Mouse (Mus musculus): ENCODE results near the gene Plekhg2. TPM values are rescaled to one million over a fixed set of nuclear protein-coding genes. Genes with fewer than 3 reads are reported as not detected.
A peak's percentile ranks its signal among the peaks of the same experiment; 100 is the strongest.
"Not testable (repeated sequence)": the region's sequence is repeated elsewhere in the genome, so short reads cannot be mapped to it uniquely, and the experiment has no call there.

Plekhg2 gene
- polyA plus RNA-seq, 1 experiment from 2014 or later: 78.6 TPM

DNA sequence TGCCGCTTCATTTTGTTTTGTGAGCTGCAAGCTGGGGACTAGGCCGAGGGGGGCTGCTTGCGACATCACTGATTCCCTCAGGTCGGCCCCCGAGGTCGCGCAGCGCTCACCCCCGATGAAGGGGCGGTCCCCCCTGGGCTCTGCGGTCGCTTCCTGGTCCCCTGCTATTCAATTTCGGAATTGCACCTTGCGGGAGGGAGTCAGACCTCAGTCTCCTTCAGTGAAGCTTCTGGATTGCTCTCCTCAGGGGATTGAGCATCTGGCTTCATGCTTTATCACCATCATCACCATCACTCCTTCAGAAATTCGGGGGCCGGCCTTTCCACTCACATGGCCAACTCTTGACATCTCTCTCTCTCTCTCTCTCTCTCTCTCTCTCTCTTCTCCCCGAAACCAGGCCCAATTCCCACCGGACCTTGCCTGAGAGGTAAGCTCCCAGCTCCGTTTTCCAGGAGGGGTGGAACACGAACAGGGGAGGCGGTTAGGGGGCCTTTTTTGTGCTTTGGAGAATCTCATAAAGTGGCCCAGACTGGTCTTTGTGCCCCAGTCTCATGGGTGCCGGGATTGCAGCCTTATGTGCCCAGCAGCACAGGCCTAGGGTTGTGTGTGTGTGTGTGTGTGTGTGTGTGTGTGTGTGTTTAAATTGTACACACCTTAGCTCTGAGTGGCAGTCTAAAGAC is 21.0 kb upstream of the Plekhg2 start:
- WGBS: 7% methylated on average over 22 of the region's 22 CpGs
- ATAC-seq (ENCODE audit: low FRiP score, low read depth): no peak
- Histone ChIP-seq H3K36me3 (peaks cover 52% of the 10 kb centered on the region), H3K9ac (replicated peaks) (peak overlapping the region; percentile 92), H3K9me3 (no peaks in the 10 kb centered on the region), H3K4me3 (peak overlapping the region; percentile 94), H3K27me3 (no peaks in the 10 kb centered on the region), H3K4me2 (replicated peaks) (peak overlapping the region; percentile 97), H3K27ac (replicated peaks) (peak overlapping the region; percentile 80), H3K4me1 (peaks cover 16% of the 10 kb centered on the region)

DNA sequence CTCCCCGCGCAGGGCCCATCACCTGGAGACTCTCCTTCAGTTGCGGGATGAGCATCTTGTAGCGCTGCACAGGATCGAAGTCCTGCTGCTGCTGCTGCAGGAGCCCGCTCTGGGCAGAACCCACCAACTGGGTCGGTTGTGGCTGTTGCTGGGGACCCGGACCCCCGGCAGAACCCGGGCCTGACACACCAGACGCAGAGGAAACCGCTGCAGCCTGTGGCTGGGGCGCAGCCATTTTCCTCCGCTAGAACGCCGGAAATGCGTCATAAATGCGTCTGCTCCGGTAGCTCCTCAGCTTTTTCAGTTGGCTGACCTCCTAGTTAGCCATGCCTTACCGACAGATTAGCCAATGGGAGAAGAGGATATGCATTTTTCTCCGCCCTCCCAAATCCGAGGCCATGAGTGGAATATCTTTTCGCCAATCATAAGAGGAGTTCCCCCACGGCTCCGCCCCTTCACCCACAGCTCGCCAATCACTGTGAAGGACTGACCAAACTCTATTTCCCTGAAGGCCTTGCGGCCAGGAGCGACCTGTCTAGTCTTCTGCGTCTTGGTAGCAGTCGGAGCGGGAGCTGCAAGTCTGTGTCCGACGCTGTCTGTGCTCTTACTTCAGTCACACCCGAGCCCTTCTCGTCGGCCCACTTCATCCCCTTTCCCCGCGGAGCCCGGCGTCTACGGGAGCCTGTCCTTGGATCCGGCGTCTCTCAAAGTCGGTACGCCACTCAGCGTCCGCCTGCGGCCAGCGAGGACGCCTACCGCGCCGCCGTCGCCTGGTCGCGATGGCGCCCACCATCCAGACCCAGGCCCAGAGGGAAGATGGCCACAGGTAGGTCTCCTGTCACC is 20.3 kb upstream of the Plekhg2 start, which contains the start of the genes Med29 and Paf1:
Gene Med29, minus strand, starts transcription at position 280 of the 843 bp plus-strand sequence.
Gene Paf1, plus strand, starts transcription at position 523 of the 843 bp plus-strand sequence.
- no peaks in the 10 kb centered on the region for H3K9me3 ChIP-seq
- peak within 1 kb of the TSS; percentile 92 for H3K9ac ChIP-seq (replicated peaks)
- peaks cover 16% of the 10 kb centered on the region for H3K4me1 ChIP-seq
- under 1% methylated on average over 58 of the region's 58 CpGs for WGBS
- peak; percentile 99 for ATAC-seq (ENCODE audit: low FRiP score, low read depth)
- no peaks in the 10 kb centered on the region for H3K27me3 ChIP-seq
- H3K4me3 ChIP-seq: peak within 1 kb of the TSS; percentile 94
- peak within 1 kb of the TSS; percentile 80 for H3K27ac ChIP-seq (replicated peaks)
- peak within 1 kb of the TSS; percentile 97 for H3K4me2 ChIP-seq (replicated peaks)
- peaks cover 53% of the 10 kb centered on the region for H3K36me3 ChIP-seq

DNA sequence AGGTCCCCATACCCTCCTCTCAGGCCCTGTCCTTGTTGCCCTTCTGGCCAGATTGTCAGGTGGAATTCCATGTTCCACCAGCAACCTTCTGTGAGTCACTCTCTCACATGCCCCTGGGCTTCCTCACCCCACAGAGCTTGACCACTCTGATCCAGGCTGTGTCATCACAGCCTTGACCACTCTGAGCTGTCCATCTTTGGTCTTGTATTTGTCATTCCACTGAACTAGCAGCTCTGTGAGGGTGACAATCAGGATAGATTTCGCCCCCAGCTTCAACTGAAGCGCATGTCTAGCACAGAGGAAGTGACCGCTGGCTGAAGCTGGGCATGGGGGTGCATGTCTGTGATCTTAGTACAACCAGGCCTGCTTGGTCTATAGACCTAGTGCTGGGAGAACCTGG is 17.9 kb upstream of the Plekhg2 start:
- Histone ChIP-seq H3K4me2 (replicated peaks) (no peak overlapping the region), H3K27ac (replicated peaks) (no peak overlapping the region), H3K4me3 (no peak overlapping the region), H3K9me3 (no peaks in the 10 kb centered on the region), H3K4me1 (peaks cover 16% of the 10 kb centered on the region), H3K9ac (replicated peaks) (no peak overlapping the region), H3K27me3 (no peaks in the 10 kb centered on the region), H3K36me3 (peaks cover 47% of the 10 kb centered on the region)
- ATAC-seq (ENCODE audit: low FRiP score, low read depth): no peak
- 97% methylated on average over 3 of the region's 3 CpGs for WGBS

DNA sequence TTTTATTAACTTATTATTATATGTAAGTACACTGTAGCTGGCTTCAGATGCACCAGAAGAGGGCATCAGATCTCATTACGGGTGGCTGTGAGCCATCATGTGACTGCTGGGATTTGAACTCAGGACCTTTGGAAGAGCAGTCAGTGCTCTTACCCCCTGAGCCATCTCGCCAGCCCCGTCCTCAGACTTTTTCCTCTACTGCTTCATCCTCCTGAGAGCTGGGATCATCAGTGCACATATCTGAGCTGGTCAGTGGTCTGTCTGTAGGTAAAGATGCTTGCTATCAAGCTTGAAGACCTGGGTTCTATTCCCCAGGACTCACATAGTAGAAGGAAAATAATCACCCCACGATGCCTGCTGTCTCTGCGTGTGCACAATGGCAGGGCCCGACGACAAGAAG is 15.0 kb upstream of the Plekhg2 start:
- H3K27ac ChIP-seq (replicated peaks); H3K9ac ChIP-seq (replicated peaks); ATAC-seq (ENCODE audit: low FRiP score, low read depth); H3K4me2 ChIP-seq (replicated peaks); H3K4me3 ChIP-seq; H3K9me3 ChIP-seq; H3K27me3 ChIP-seq: not testable (repeated sequence)
- Histone ChIP-seq H3K4me1 (peaks cover 17% of the 10 kb centered on the region), H3K36me3 (peaks cover 44% of the 10 kb centered on the region)
- 90% methylated on average over 7 of the region's 7 CpGs for WGBS

DNA sequence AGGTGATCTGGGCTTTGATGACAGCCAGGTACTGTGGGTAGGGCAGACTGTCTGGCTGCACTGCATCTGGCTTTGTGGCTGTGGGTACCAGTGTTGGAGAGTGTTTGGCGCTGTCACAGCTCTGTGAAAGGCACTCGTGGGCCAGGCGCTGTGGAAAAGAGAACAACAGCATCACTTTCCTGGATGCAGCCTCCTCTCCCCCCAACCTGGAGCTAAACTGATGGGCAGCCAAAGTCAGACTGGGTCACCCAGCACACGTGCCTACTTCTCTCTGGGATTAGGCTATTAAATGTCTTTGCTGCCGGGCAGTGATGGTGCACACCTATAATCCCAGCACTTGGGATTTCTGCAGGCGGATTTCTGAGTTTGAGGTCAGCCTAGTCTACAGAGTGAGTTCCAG is 14.5 kb upstream of the Plekhg2 start:
- not testable (repeated sequence) for ATAC-seq (ENCODE audit: low FRiP score, low read depth); H3K27me3 ChIP-seq; H3K9me3 ChIP-seq; H3K27ac ChIP-seq (replicated peaks); H3K4me2 ChIP-seq (replicated peaks); H3K4me3 ChIP-seq; H3K9ac ChIP-seq (replicated peaks)
- 87% methylated on average over 6 of the region's 6 CpGs for WGBS
- H3K4me1 ChIP-seq: peaks cover 22% of the 10 kb centered on the region
- peaks cover 44% of the 10 kb centered on the region for H3K36me3 ChIP-seq

DNA sequence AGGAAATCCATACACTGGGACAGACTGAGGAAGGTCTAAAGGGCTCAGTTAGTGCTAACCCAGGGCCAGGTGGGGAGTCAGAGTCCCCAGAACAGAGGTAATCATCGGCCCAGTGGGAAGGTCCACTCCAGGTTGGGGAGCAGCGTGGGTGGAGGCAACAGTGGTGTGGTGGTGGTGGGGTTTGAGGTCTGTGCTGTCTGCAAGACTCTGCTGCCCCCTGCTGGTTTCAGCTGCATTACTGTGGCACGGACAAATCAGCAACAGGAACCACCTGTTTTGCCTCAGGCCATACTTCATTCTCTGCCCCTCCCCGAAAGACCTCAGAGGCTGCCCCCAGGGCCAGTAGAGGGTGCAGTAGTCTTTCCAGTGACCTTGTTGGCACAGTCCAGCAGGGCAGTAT is 14.1 kb upstream of the Plekhg2 start:
- WGBS: 29% methylated on average over 4 of the region's 4 CpGs
- ATAC-seq (ENCODE audit: low FRiP score, low read depth): peak; percentile 47; the same call in 1 of the 2 replicates
- Histone ChIP-seq H3K9me3 (no peaks in the 10 kb centered on the region), H3K4me3 (no peak overlapping the region), H3K27me3 (no peaks in the 10 kb centered on the region), H3K36me3 (peaks cover 44% of the 10 kb centered on the region), H3K27ac (replicated peaks) (no peak overlapping the region), H3K9ac (replicated peaks) (no peak overlapping the region), H3K4me1 (peaks cover 22% of the 10 kb centered on the region), H3K4me2 (replicated peaks) (no peak overlapping the region)

DNA sequence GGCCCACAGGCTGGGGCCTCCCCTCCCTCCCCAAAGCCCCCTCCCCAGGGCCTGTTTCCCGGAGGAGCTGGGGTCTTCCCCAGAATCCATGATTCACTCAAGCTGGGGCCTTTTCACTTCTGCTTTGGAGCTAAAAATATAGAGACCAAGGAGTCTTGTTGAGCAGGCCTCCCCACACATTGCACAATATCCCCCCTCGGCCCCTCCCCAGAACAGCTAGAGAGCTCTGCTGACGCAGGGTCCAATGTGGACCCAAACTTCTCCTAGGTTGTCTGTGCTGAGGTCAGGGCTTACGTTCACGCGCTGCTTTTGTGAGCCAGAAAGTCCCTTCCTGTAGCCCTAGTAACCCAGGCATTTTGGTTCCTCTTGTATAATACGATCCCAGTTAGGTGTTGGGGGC is 13.6 kb upstream of the Plekhg2 start:
- no peaks in the 10 kb centered on the region for H3K9me3 ChIP-seq
- H3K9ac ChIP-seq (replicated peaks): no peak overlapping the region
- peaks cover under 1% of the 10 kb centered on the region; the same call in 1 of the 2 replicates for H3K27me3 ChIP-seq
- H3K4me3 ChIP-seq: no peak overlapping the region
- WGBS: 87% methylated on average over 7 of the region's 7 CpGs
- H3K4me1 ChIP-seq: peaks cover 23% of the 10 kb centered on the region
- H3K27ac ChIP-seq (replicated peaks): no peak overlapping the region
- H3K36me3 ChIP-seq: peaks cover 44% of the 10 kb centered on the region
- no peak overlapping the region for H3K4me2 ChIP-seq (replicated peaks)
- no peak for ATAC-seq (ENCODE audit: low FRiP score, low read depth)

DNA sequence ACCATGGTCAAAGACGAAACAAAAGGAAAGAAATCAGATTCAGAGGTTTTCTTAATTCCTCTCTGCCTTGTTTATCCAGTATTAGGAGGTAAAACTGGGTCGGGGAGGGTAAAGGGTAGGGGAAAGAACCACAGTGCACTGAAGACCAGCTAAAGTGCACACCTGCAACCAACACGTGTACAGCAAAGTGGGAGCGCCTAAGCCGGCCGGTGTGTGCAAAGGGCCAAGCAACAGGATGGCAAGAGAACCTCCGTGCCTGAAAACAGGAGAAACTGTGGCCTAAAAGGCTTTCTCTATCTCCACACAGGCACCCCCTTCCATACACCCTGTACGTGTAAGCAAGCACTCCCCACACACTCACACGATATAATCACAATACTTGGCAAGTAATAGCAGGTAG is 12.8 kb upstream of the Plekhg2 start:
- no peak overlapping the region for H3K27ac ChIP-seq (replicated peaks)
- H3K4me1 ChIP-seq: peaks cover 29% of the 10 kb centered on the region
- H3K36me3 ChIP-seq: peaks cover 39% of the 10 kb centered on the region
- no peaks in the 10 kb centered on the region for H3K9me3 ChIP-seq
- no peak overlapping the region for H3K4me2 ChIP-seq (replicated peaks)
- H3K27me3 ChIP-seq: peaks cover 3% of the 10 kb centered on the region; the same call in 1 of the 2 replicates
- 92% methylated on average over 9 of the region's 9 CpGs for WGBS
- no peak overlapping the region for H3K4me3 ChIP-seq
- H3K9ac ChIP-seq (replicated peaks): no peak overlapping the region
- ATAC-seq (ENCODE audit: low FRiP score, low read depth): no peak

DNA sequence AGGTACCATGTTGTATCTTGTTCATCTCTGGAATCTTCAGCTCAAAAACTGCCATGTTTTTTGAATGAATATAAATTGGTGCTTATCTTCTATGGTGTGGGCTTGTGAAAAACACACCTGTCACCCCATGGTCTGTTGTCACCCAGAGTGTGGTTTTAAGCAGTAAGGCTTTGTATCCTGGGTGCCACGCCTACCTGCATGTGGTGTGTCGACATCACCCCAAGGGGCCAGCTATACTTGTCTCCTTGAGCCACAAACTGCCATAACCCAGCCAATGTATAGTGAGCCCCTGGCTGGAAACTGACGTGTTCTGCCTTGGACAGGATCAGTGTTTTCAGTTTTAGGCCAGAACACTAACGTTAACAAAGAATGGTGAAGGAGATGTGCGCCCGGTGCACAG is 11.8 kb upstream of the Plekhg2 start:
- WGBS: 83% methylated on average over 6 of the region's 6 CpGs
- no peak for ATAC-seq (ENCODE audit: low FRiP score, low read depth)
- peaks cover 30% of the 10 kb centered on the region for H3K36me3 ChIP-seq
- H3K27me3 ChIP-seq: peaks cover 3% of the 10 kb centered on the region; the same call in 1 of the 2 replicates
- no peak overlapping the region for H3K4me2 ChIP-seq (replicated peaks)
- H3K9me3 ChIP-seq: no peaks in the 10 kb centered on the region
- H3K9ac ChIP-seq (replicated peaks): no peak overlapping the region
- no peak overlapping the region for H3K27ac ChIP-seq (replicated peaks)
- no peak overlapping the region for H3K4me3 ChIP-seq
- H3K4me1 ChIP-seq: peaks cover 34% of the 10 kb centered on the region

DNA sequence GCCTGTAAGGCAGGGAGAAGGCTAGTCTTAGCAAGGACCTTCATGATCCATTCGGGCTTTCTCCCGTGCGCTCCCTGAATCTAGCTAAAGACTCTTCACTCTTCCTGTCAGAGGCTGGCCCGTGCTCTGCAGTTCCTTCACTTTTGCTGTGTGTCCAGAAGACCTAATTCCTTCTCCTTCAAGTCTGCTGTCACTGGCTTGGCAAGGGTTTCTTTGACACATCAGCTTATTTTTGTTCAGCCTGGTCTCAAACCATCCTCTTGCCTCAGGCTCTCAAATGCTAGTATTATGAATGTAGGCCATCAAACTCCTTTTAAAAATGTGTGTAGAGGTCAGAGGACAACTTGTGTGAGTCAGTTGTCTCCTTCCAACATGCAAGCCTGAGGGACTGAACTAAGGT is 11.2 kb upstream of the Plekhg2 start:
- no peak overlapping the region for H3K4me3 ChIP-seq
- peaks cover 38% of the 10 kb centered on the region for H3K4me1 ChIP-seq
- peaks cover 24% of the 10 kb centered on the region for H3K36me3 ChIP-seq
- 78% methylated on average over 4 of the region's 4 CpGs for whole genome bisulfite sequencing
- no peaks in the 10 kb centered on the region for H3K9me3 ChIP-seq
- H3K27me3 ChIP-seq: peaks cover 3% of the 10 kb centered on the region; the same call in 1 of the 2 replicates
- no peak overlapping the region for H3K9ac ChIP-seq (replicated peaks)
- no peak overlapping the region for H3K4me2 ChIP-seq (replicated peaks)
- no peak overlapping the region for H3K27ac ChIP-seq (replicated peaks)
- ATAC-seq (ENCODE audit: low FRiP score, low read depth): no peak

DNA sequence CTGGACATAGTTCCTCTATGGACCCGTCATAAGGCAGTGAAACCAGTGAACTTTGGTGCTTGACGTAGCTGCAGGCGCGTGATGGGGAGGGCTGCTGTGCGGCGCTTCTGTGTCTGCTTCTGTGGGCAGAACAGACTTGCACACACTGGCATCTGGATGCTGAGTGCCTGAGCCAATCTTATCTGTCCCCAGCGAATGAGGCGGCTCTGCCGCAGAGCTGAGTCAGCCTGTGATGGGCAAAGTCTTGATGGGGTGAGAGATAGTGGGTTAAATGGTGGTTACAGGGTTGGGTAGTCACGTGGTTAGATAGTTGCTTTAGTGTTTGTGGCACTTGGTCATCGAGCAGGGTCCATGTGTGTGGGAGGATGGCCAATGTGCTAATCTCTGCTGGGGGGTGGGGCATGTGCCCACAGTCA is 10.6 kb upstream of the Plekhg2 start:
- no peak for ATAC-seq (ENCODE audit: low FRiP score, low read depth)
- Histone ChIP-seq H3K4me2 (replicated peaks) (no peak overlapping the region), H3K27me3 (peaks cover 9% of the 10 kb centered on the region), H3K9me3 (no peaks in the 10 kb centered on the region), H3K4me1 (peaks cover 44% of the 10 kb centered on the region), H3K9ac (replicated peaks) (no peak overlapping the region), H3K27ac (replicated peaks) (no peak overlapping the region), H3K4me3 (no peak overlapping the region), H3K36me3 (peaks cover 19% of the 10 kb centered on the region)
- WGBS: 83% methylated on average over 11 of the region's 11 CpGs

DNA sequence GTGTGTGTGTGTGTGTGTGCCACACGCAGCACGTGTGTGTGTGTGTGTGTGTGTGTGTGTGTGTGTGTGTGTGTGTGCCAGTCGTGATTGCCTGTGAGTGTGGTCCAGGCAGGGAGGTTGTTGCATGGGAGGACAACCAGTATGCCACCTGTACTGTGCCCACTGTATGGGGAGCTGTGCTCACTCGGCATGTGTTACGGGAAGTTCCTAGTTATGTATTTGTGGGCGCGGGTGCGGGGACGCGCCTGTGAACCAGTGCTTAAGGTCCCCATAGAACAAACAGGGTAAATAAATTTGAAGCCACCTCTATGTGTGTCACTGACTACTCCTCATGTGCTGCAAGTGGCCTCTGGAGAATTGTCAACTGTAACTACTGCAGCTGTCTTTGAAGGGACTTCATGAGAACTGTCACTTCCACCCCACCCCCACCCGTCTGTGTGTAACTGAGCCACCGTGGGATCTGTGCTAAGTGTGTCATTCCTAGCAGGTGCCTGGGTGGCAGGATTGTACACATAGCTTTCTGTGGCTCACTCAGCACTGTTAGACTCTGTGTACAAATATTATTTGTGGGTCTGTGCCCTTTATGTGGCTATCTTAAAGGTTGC is 10.1 kb upstream of the Plekhg2 start:
- no peaks in the 10 kb centered on the region for H3K9me3 ChIP-seq
- peaks cover 14% of the 10 kb centered on the region for H3K36me3 ChIP-seq
- WGBS: 70% methylated on average over 10 of the region's 12 CpGs
- peak overlapping the region; percentile 68 for H3K27ac ChIP-seq (replicated peaks)
- no peak for ATAC-seq (ENCODE audit: low FRiP score, low read depth)
- H3K4me2 ChIP-seq (replicated peaks): peak overlapping the region; percentile 46
- 0 out of 2 replicates have a peak overlapping the region, but pooled peaks have one; percentile 38 for H3K9ac ChIP-seq (replicated peaks)
- peak overlapping the region; percentile 25 for H3K4me3 ChIP-seq
- peaks cover 15% of the 10 kb centered on the region for H3K27me3 ChIP-seq
- H3K4me1 ChIP-seq: peaks cover 49% of the 10 kb centered on the region

All from midbrain, embryonic 12.5 days (tissue).